In the genomic region with DNA sequence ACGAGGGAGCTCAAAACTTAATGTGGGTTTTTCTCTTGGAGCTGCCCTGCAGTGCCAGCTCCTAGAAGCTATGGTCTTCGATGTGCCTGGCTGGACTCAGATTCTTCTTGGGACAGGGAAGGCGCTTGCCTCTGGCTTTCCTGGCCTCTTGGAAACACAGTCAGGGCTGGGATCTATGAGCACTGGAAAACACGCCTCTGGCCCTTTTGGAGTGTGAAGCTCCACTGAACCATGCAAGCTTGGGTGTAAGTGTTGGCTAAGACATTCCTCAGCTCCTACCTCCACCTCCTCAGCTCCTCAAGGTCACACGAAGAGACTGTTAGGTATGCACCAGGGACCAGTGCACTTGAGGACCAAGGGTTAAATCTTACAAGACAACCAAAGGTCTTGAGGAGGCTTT, we compare ENCODE assay signal across 8 mouse cellular contexts. TPM values are rescaled to one million over a fixed set of nuclear protein-coding genes. Genes with fewer than 3 reads are reported as not detected.
DNase-seq lines count a peak whose midpoint lies in the region; ATAC-seq lines count a peak whose summit lies in the region.

No protein-coding gene starts in this region.

- ATAC-seq in lung, embryonic 15.5 days (ENCODE audit: borderline replicate concordance, extremely low read depth, low FRiP score, low TSS enrichment), result no peak
- no peak for ATAC-seq in hindbrain, embryonic 11.5 days (ENCODE audit: low FRiP score)
- 0 out of 2 replicates have a peak, but pooled peaks have one; percentile 1 for ATAC-seq in kidney, embryonic 15.5 days (replicated peaks; ENCODE audit: low FRiP score)
- ATAC-seq in neural tube, embryonic 13.5 days (ENCODE audit: low read depth), result no peak

- peak overlapping the region; percentile 74 for H3K9ac ChIP-seq in lung, embryonic 15.5 days
- no peak overlapping the region for H3K9ac ChIP-seq in hindbrain, embryonic 11.5 days (ENCODE audit: low read depth, low read length)
- H3K9ac ChIP-seq in kidney, embryonic 15.5 days, result peak overlapping the region; percentile 57
- no peak overlapping the region for H3K9ac ChIP-seq in neural tube, embryonic 13.5 days

- DNase-seq in lung, postnatal 25 days (ENCODE audit: low spot score), result no peak
- DNase-seq in hindbrain, embryonic 11.5 days (ENCODE audit: low spot score), result no peak
- no peak for DNase-seq in frontal cortex, postnatal 10 days (ENCODE audit: low spot score in 2 of 2)
- no peak for DNase-seq in spleen, postnatal 36 days (ENCODE audit: low spot score in 2 of 2)
- no peak for DNase-seq in layer of hippocampus, adult 11-12 months (ENCODE audit: low spot score)

- H3K4me2 ChIP-seq in lung, embryonic 15.5 days, result peak overlapping the region; percentile 87
- peak overlapping the region; percentile 77; the same call in 1 of the 2 replicates for H3K4me2 ChIP-seq in hindbrain, embryonic 11.5 days (replicated peaks; ENCODE audit: low read depth, low read length)
- peak overlapping the region; percentile 92 for H3K4me2 ChIP-seq in kidney, embryonic 15.5 days
- H3K4me2 ChIP-seq in neural tube, embryonic 13.5 days, result peak overlapping the region; percentile 74

- whole genome bisulfite sequencing in lung, embryonic 15.5 days, result 29% methylated on average over 5 of the region's 5 CpGs
- WGBS in hindbrain, embryonic 11.5 days, result 29% methylated on average over 5 of the region's 5 CpGs
- 38% methylated on average over 5 of the region's 5 CpGs for WGBS in kidney, embryonic 15.5 days
- 25% methylated on average over 5 of the region's 5 CpGs for WGBS in neural tube, embryonic 13.5 days

- H3K27ac ChIP-seq in lung, embryonic 15.5 days, result peak overlapping the region; percentile 97
- no peak overlapping the region for H3K27ac ChIP-seq in hindbrain, embryonic 11.5 days (ENCODE audit: low read depth, low read length)
- peak overlapping the region; percentile 92 for H3K27ac ChIP-seq in kidney, embryonic 15.5 days
- no peak overlapping the region for H3K27ac ChIP-seq in neural tube, embryonic 13.5 days (replicated peaks)

- H3K4me3 ChIP-seq in lung, embryonic 15.5 days, result peak overlapping the region; percentile 64
- no peak overlapping the region for H3K4me3 ChIP-seq in hindbrain, embryonic 11.5 days (ENCODE audit: low read depth, low read length)
- H3K4me3 ChIP-seq in kidney, embryonic 15.5 days (replicated peaks), result peak overlapping the region; percentile 54
- H3K4me3 ChIP-seq in neural tube, embryonic 13.5 days, result no peak overlapping the region

- peaks cover 51% of the 10 kb centered on the region for H3K4me1 ChIP-seq in lung, embryonic 15.5 days
- peaks cover 5% of the 10 kb centered on the region; the same call in 1 of the 2 replicates for H3K4me1 ChIP-seq in hindbrain, embryonic 11.5 days (replicated peaks; ENCODE audit: control insufficient read depth, insufficient read depth, low read length)
- peaks cover 68% of the 10 kb centered on the region for H3K4me1 ChIP-seq in kidney, embryonic 15.5 days
- H3K4me1 ChIP-seq in neural tube, embryonic 13.5 days (replicated peaks), result peaks cover 39% of the 10 kb centered on the region

- no peaks in the 10 kb centered on the region for H3K9me3 ChIP-seq in lung, embryonic 15.5 days
- H3K9me3 ChIP-seq in hindbrain, embryonic 11.5 days (ENCODE audit: control insufficient read depth, low read length), result no peaks in the 10 kb centered on the region
- no peaks in the 10 kb centered on the region for H3K9me3 ChIP-seq in kidney, embryonic 15.5 days (replicated peaks)
- no peaks in the 10 kb centered on the region for H3K9me3 ChIP-seq in neural tube, embryonic 13.5 days

- no peaks in the 10 kb centered on the region for H3K36me3 ChIP-seq in lung, embryonic 15.5 days
- no peaks in the 10 kb centered on the region for H3K36me3 ChIP-seq in hindbrain, embryonic 11.5 days (ENCODE audit: control insufficient read depth, insufficient read depth, low read length)
- H3K36me3 ChIP-seq in kidney, embryonic 15.5 days, result peaks cover 4% of the 10 kb centered on the region; the same call in 1 of the 2 replicates
- no peaks in the 10 kb centered on the region for H3K36me3 ChIP-seq in neural tube, embryonic 13.5 days

- H3K27me3 ChIP-seq in lung, embryonic 15.5 days, result peaks cover 18% of the 10 kb centered on the region
- H3K27me3 ChIP-seq in hindbrain, embryonic 11.5 days (ENCODE audit: control insufficient read depth, insufficient read depth, low read length), result peaks cover 46% of the 10 kb centered on the region
- H3K27me3 ChIP-seq in kidney, embryonic 15.5 days, result peaks cover 45% of the 10 kb centered on the region
- peaks cover 82% of the 10 kb centered on the region for H3K27me3 ChIP-seq in neural tube, embryonic 13.5 days

RNA-seq across cellular contexts. Expression of a gene that starts 5.2 kb away (rescaled TPM):
- 0.62 TPM in 1 of 2 replicates, not detected in the other for polyA plus RNA-seq in lung, embryonic 15.5 days (2015; fragmentation: Nextera tagmentation; extraction: Ambion mirVana)
- not detected in 2 replicates for polyA plus RNA-seq in hindbrain, embryonic 11.5 days (2014; fragmentation: Nextera tagmentation; extraction: Ambion mirVana)
- not detected in 2 replicates for polyA plus RNA-seq in kidney, embryonic 15.5 days (2015; fragmentation: Nextera tagmentation; extraction: Ambion mirVana)
- not detected in 2 replicates for polyA plus RNA-seq in neural tube, embryonic 13.5 days (2015; fragmentation: Nextera tagmentation; extraction: Ambion mirVana)

RNA-seq across cellular contexts. Expression of a gene that starts 12.6 kb away (rescaled TPM):
- polyA plus RNA-seq in lung, embryonic 15.5 days (2015; fragmentation: Nextera tagmentation; extraction: Ambion mirVana), result 40.9 and 44.9 TPM in 2 replicates
- 2.3 and 3.7 TPM in 2 replicates for polyA plus RNA-seq in hindbrain, embryonic 11.5 days (2014; fragmentation: Nextera tagmentation; extraction: Ambion mirVana)
- 11.2 and 11.4 TPM in 2 replicates for polyA plus RNA-seq in kidney, embryonic 15.5 days (2015; fragmentation: Nextera tagmentation; extraction: Ambion mirVana)
- 1.6 and 1.7 TPM in 2 replicates for polyA plus RNA-seq in neural tube, embryonic 13.5 days (2015; fragmentation: Nextera tagmentation; extraction: Ambion mirVana)

RNA-seq across cellular contexts. Expression of a gene that starts 41.3 kb away (rescaled TPM):
- polyA plus RNA-seq in lung, embryonic 15.5 days (2015; fragmentation: Nextera tagmentation; extraction: Ambion mirVana), result 78.8 and 81.3 TPM in 2 replicates
- 0.08 and 0.13 TPM in 2 replicates for polyA plus RNA-seq in hindbrain, embryonic 11.5 days (2014; fragmentation: Nextera tagmentation; extraction: Ambion mirVana)
- polyA plus RNA-seq in kidney, embryonic 15.5 days (2015; fragmentation: Nextera tagmentation; extraction: Ambion mirVana), result 0.36 and 0.56 TPM in 2 replicates
- polyA plus RNA-seq in neural tube, embryonic 13.5 days (2015; fragmentation: Nextera tagmentation; extraction: Ambion mirVana), result 0.25 and 0.59 TPM in 2 replicates

Comparison
In these comparisons a context has a peak if more than half of its experiments do, and no peak if none do; other contexts are left out.
1. H3K27ac ChIP-seq: peak in lung, embryonic 15.5 days (single experiment) and kidney, embryonic 15.5 days (single experiment); none in hindbrain, embryonic 11.5 days (single experiment) and neural tube, embryonic 13.5 days (single experiment).
2. H3K4me3 ChIP-seq: peak in lung, embryonic 15.5 days (single experiment) and kidney, embryonic 15.5 days (single experiment); none in hindbrain, embryonic 11.5 days (single experiment) and neural tube, embryonic 13.5 days (single experiment).
3. H3K9ac ChIP-seq: peak in lung, embryonic 15.5 days (single experiment) and kidney, embryonic 15.5 days (single experiment); none in hindbrain, embryonic 11.5 days (single experiment) and neural tube, embryonic 13.5 days (single experiment).
4. RNA of a gene that starts 41.3 kb away (polyA plus RNA-seq): 78.8 to 81.3 TPM in lung, embryonic 15.5 days; 0.36 to 0.56 TPM in kidney, embryonic 15.5 days, 0.25 to 0.59 TPM in neural tube, embryonic 13.5 days and 0.08 to 0.13 TPM in hindbrain, embryonic 11.5 days; every median in the first group is over 10 times any median in the second.
5. Peak in every context shown above with its lines, with median percentiles within 50 percentile points of each other: H3K4me2 ChIP-seq.